Mouse (Mus musculus) MEL (cell line): ENCODE results near the gene Dusp10. TPM values are rescaled to one million over a fixed set of nuclear protein-coding genes. Genes with fewer than 3 reads are reported as not detected.

Source experiments
- DNase-seq: peaks from one replicate; pipeline ENCODE4 v3.0.0; 2011; ENCODE audit warnings: low read depth, low spot score
- H3K27ac ChIP-seq: 2 replicates; pipeline ENCODE4 v1.5.1; 2012; ENCODE audit warnings: low read depth, mild to moderate bottlenecking, control low read depth, low read length, moderate library complexity; ENCODE audit not compliant: control insufficient read depth
- H3K27me3 ChIP-seq, 2 experiments: fragments of 150-350 bp in 1 of 2; sonication (generic) in 1 of 2; 2 replicates each; pipeline ENCODE4 v1.6.1; 2012; ENCODE audit warnings: low read length in 2 of 2, mild to moderate bottlenecking in 2 of 2, improper control_type of control experiment in 1 of 2, moderate library complexity in 1 of 2; ENCODE audit not compliant: insufficient read depth in 2 of 2, control insufficient read depth in 1 of 2
- H3K36me3 ChIP-seq, 2 experiments: 2 replicates each; pipeline ENCODE4 v1.6.1; 2012 to 2014; ENCODE audit warnings: low read length in 2 of 2, improper control_type of control experiment in 1 of 2, inconsistent platforms in 1 of 2, mild to moderate bottlenecking in 1 of 2; ENCODE audit not compliant: insufficient read depth in 2 of 2, control insufficient read depth in 1 of 2
- H3K4me1 ChIP-seq, 2 experiments: fragments of 150-350 bp in 1 of 2; sonication (generic) in 1 of 2; 2 replicates each; pipeline ENCODE4 v1.6.1; 2012; ENCODE audit warnings: low read length in 2 of 2, improper control_type of control experiment in 1 of 2, mild to moderate bottlenecking in 1 of 2; ENCODE audit not compliant: insufficient read depth in 2 of 2, control insufficient read depth in 1 of 2
- H3K4me3 ChIP-seq, 2 experiments: fragments of 150-350 bp in 1 of 2; sonication (generic) in 1 of 2; 2 replicates each; pipeline ENCODE4 v1.5.1; 2012; ENCODE audit warnings: low read depth in 2 of 2, low read length in 2 of 2, mild to moderate bottlenecking in 2 of 2, moderate library complexity in 2 of 2, control low read depth in 1 of 2, improper control_type of control experiment in 1 of 2; ENCODE audit not compliant: control insufficient read depth in 1 of 2, insufficient read depth in 1 of 2
- H3K79me2 ChIP-seq: 2 replicates; pipeline ENCODE4 v1.6.1; 2012; ENCODE audit warnings: mild to moderate bottlenecking, low read length, moderate library complexity; ENCODE audit not compliant: control insufficient read depth, poor library complexity, insufficient read depth
- H3K9ac ChIP-seq: 2 replicates; pipeline ENCODE4 v1.6.1; 2012; ENCODE audit warnings: low read depth, mild to moderate bottlenecking, control low read depth, low read length, moderate library complexity; ENCODE audit not compliant: control insufficient read depth, poor library complexity, severe bottlenecking
- H3K9me3 ChIP-seq: fragments of 150-350 bp; sonication (generic); replicated peaks from 2 replicates; pipeline ENCODE4 v1.6.1; 2012; ENCODE audit warnings: mild to moderate bottlenecking, low read length, improper control_type of control experiment, moderate library complexity; ENCODE audit not compliant: insufficient read depth
- ELF1 ChIP-seq: IDR thresholded peaks from 2 replicates; pipeline ENCODE4 v1.6.1; 2014; ENCODE audit warnings: low read depth, mild to moderate bottlenecking, inconsistent platforms, low read length, improper control_type of control experiment, moderate library complexity
- HCFC1 ChIP-seq: IDR thresholded peaks from 2 replicates; pipeline ENCODE4 v1.6.1; 2012; ENCODE audit warnings: low read depth, mild to moderate bottlenecking, inconsistent platforms, low read length, improper control_type of control experiment, moderate library complexity
- MAFK ChIP-seq: IDR thresholded peaks from 2 replicates; pipeline ENCODE4 v1.6.1; 2011; ENCODE audit warnings: low read depth, mild to moderate bottlenecking, low read length, improper control_type of control experiment, borderline replicate concordance
- MAX ChIP-seq: IDR thresholded peaks from 2 replicates; pipeline ENCODE4 v1.6.1; 2011; ENCODE audit warnings: low read length, improper control_type of control experiment
- MAZ ChIP-seq: IDR thresholded peaks from 2 replicates; pipeline ENCODE4 v1.6.1; 2012; ENCODE audit warnings: low read depth, mild to moderate bottlenecking, inconsistent platforms, low read length, improper control_type of control experiment
- MEF2A ChIP-seq: IDR thresholded peaks from 2 replicates; pipeline ENCODE4 v1.6.1; 2014; ENCODE audit warnings: low read depth, mild to moderate bottlenecking, inconsistent platforms, low read length, improper control_type of control experiment; ENCODE audit not compliant: poor library complexity, insufficient replicate concordance, severe bottlenecking; ENCODE audit errors: extremely low read depth
- NELFE ChIP-seq: IDR thresholded peaks from 2 replicates; pipeline ENCODE4 v1.6.1; 2011; ENCODE audit warnings: low read depth, low read length, improper control_type of control experiment
- NRF1 ChIP-seq: IDR thresholded peaks from 2 replicates; pipeline ENCODE4 v1.6.1; 2014; ENCODE audit warnings: low read depth, mild to moderate bottlenecking, inconsistent platforms, low read length, improper control_type of control experiment, moderate library complexity; ENCODE audit not compliant: poor library complexity, insufficient read depth, severe bottlenecking
- POLR2A ChIP-seq, 2 experiments: IDR thresholded peaks; 2 replicates each; pipeline ENCODE4 v1.6.1; 2011 to 2012; ENCODE audit warnings: low read length in 2 of 2, mild to moderate bottlenecking in 2 of 2, control low read depth in 1 of 2, improper control_type of control experiment in 1 of 2, low read depth in 1 of 2, moderate library complexity in 1 of 2; ENCODE audit not compliant: control insufficient read depth in 1 of 2, insufficient read depth in 1 of 2, poor library complexity in 1 of 2
- RAD21 ChIP-seq: IDR thresholded peaks from 2 replicates; pipeline ENCODE4 v1.6.1; 2011; ENCODE audit warnings: mild to moderate bottlenecking, low read depth, low read length, improper control_type of control experiment
- RCOR1 ChIP-seq: IDR thresholded peaks from 2 replicates; pipeline ENCODE4 v1.6.1; 2012; ENCODE audit warnings: low read depth, mild to moderate bottlenecking, inconsistent platforms, low read length, improper control_type of control experiment
- SMC3 ChIP-seq: IDR thresholded peaks from 2 replicates; pipeline ENCODE4 v1.6.1; 2011; ENCODE audit warnings: low read depth, low read length, improper control_type of control experiment
- TAL1 ChIP-seq: IDR thresholded peaks from 2 replicates; pipeline ENCODE4 v1.6.1; 2012; ENCODE audit warnings: mild to moderate bottlenecking, inconsistent platforms, low read length, moderate library complexity, mixed read lengths
- TCF12 ChIP-seq: IDR thresholded peaks from 2 replicates; pipeline ENCODE4 v1.6.1; 2014; ENCODE audit warnings: low read depth, mild to moderate bottlenecking, inconsistent platforms, low read length, improper control_type of control experiment, moderate library complexity
- USF2 ChIP-seq, 2 experiments: IDR thresholded peaks; 2 replicates each; pipeline ENCODE4 v1.6.1; 2011 to 2012; ENCODE audit warnings: improper control_type of control experiment in 2 of 2, low read length in 2 of 2, borderline replicate concordance in 1 of 2, inconsistent platforms in 1 of 2, low read depth in 1 of 2, mild to moderate bottlenecking in 1 of 2; ENCODE audit not compliant: insufficient read depth in 1 of 2
- ZKSCAN1 ChIP-seq: IDR thresholded peaks from 2 replicates; pipeline ENCODE4 v1.6.1; 2012; ENCODE audit warnings: low read depth, mild to moderate bottlenecking, inconsistent platforms, low read length, improper control_type of control experiment, moderate library complexity
- ZMIZ1 ChIP-seq: IDR thresholded peaks from 2 replicates; pipeline ENCODE4 v1.6.1; 2012; ENCODE audit warnings: low read depth, mild to moderate bottlenecking, inconsistent platforms, low read length, improper control_type of control experiment, moderate library complexity
- polyA plus RNA-seq, 2 experiments: library from polyadenylated mRNA; stranded (reverse) in 1 of 2; unstranded in 1 of 2; fragments of >175 nt in 1 of 2; fragments of >200 nt in 1 of 2; gene quantifications; 2 replicates each; pipeline versions ENCODE4 v1.2.1 to v1.2.4; 2012; ENCODE audit warnings: low replicate concordance in 2 of 2, low read depth in 1 of 2; ENCODE audit not compliant: insufficient read length in 2 of 2, insufficient read depth in 1 of 2, missing spikeins in 1 of 2
- total RNA-seq: library from RNA; depleted of rRNA; stranded (reverse); fragments of 300-350 nt; gene quantifications from 2 replicates; pipeline ENCODE4 v1.2.3, GENCODE M21; 2012

Dusp10 gene
- total and polyA plus RNA-seq, 3 experiments = 1.4 to 2.3 TPM; not detected in 1

- no peaks in the 10 kb centered on the region for H3K36me3 ChIP-seq
- H3K27me3 ChIP-seq = no peaks in the 10 kb centered on the region
- no peak for DNase-seq
- H3K27ac ChIP-seq = no peak overlapping the region
- TF ChIP-seq ZKSCAN1 (no peak), NRF1 (no peak), USF2 (IDR thresholded peaks at IDR 0.05; ENCODE audit: borderline replicate concordance in 1 of 2, insufficient read depth in 1 of 2, low read depth in 1 of 2, low read length in 2 of 2) (no peak), HCFC1 (no peak), MAZ (no peak)
- H3K9me3 ChIP-seq = no peaks in the 10 kb centered on the region
- H3K4me1 ChIP-seq = no peaks in the 10 kb centered on the region
- H3K79me2 ChIP-seq = no peaks in the 10 kb centered on the region
- no peak overlapping the region for H3K9ac ChIP-seq
- H3K4me3 ChIP-seq = no peak overlapping the region
Measured at GRCm38 (mm10) chr1:184100927-184101749, 88.0 kb downstream of the Dusp10 start.

DNA sequence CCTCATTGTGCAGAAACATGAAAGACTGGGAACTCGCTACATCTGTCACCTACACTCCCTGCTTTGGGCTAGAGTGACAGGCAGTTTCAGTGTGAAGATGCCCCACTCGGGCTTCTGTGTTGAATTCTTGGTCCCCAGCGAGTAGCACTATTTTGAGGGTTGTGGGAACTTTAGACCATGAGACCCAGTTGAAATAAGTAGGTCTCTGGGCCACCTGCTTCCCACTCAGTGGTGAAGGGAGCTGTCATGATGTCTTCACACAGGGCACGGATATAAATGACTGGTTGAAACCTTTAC lies 88.6 kb downstream of the Dusp10 start:
- no peak for TF ChIP-seq MEF2A
- no peak for TF ChIP-seq NELFE
- no peak for TF ChIP-seq MAFK
- no peak for TF ChIP-seq POLR2A (IDR thresholded peaks at IDR 0.05; ENCODE audit: control insufficient read depth in 1 of 2, insufficient read depth in 1 of 2, low read depth in 1 of 2, low read length in 2 of 2, poor library complexity in 1 of 2)
- Histone ChIP-seq H3K36me3 (no peaks in the 10 kb centered on the region), H3K9me3 (no peaks in the 10 kb centered on the region), H3K4me3 (no peak overlapping the region), H3K27me3 (no peaks in the 10 kb centered on the region), H3K4me1 (no peaks in the 10 kb centered on the region), H3K9ac (no peak overlapping the region), H3K79me2 (no peaks in the 10 kb centered on the region), H3K27ac (no peak overlapping the region)
- DNase-seq = no peak

DNA sequence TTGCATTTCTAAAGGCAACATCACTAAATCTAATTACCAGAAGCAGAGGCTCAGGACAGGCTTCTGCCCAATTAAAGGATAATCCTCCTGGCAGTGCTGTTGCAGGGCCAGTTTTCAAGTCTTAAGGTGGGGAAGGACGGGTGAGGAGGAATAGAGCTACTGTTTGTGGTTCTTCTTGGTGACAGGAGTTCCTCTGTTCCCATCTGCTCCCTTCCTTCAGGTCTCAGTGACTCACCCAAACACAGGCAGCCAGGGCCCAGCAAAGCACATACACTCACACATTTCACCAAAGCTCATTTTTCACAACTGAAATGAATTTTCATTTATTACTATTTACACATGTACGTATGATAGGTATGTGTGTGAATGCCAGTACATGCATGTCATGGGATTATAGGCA lies 93.7 kb downstream of the Dusp10 start:
- TF ChIP-seq POLR2A (IDR thresholded peaks at IDR 0.05; ENCODE audit: control insufficient read depth in 1 of 2, insufficient read depth in 1 of 2, low read depth in 1 of 2, low read length in 2 of 2, poor library complexity in 1 of 2) (no peak), MAX (no peak), TAL1 (no peak), MAZ (no peak), TCF12 (no peak), ZMIZ1 (no peak), RCOR1 (no peak), RAD21 (no peak), ELF1 (no peak), SMC3 (no peak)
- Histone ChIP-seq H3K9me3 (no peaks in the 10 kb centered on the region), H3K36me3 (no peaks in the 10 kb centered on the region), H3K4me1 (no peaks in the 10 kb centered on the region), H3K79me2 (no peaks in the 10 kb centered on the region), H3K27ac (no peak overlapping the region), H3K9ac (no peak overlapping the region), H3K4me3 (no peak overlapping the region), H3K27me3 (no peaks in the 10 kb centered on the region)
- DNase-seq = no peak
